Mouse (Mus musculus): ENCODE data around the gene Cep295nl. TPM values are rescaled to one million over a fixed set of nuclear protein-coding genes. Genes with fewer than 3 reads are reported as not detected.

The Cep295nl gene
- total and polyA plus RNA-seq, 2 experiments from 2014 or later: 0.20 to 0.31 TPM

DNA sequence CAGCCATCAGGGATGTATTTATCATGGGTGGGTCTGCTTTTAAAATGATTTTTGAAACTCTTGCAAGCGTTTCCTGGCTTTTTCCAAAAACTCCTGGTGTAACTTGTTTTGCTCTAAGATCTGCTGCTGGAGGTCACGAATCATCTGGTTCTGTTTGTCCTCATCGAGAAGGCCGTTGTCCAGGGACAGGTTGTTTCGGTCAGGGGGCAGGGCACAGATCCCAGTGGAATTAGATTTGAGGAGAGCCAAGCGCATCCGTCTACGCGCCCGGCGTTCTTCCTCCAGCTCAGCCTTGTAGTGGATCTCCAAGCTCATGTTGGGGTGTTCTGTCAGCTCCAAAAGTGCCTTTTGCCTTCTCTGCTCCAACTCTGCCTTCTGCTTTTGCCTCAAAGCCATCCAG, 9.9 kb downstream of the Cep295nl start:
- Histone ChIP-seq H3K27ac (no peak overlapping the region), H3K9ac (replicated peaks; ENCODE audit: low read length) (no peak overlapping the region), H3K9me3 (ENCODE audit: low read length) (no peaks in the 10 kb centered on the region), H3K27me3 (ENCODE audit: insufficient read depth, low read length) (no peaks in the 10 kb centered on the region), H3K4me3 (ENCODE audit: low read length) (no peak overlapping the region), H3K4me2 (ENCODE audit: low read depth, low read length) (no peak overlapping the region), H3K36me3 (ENCODE audit: insufficient read depth, low read length) (no peaks in the 10 kb centered on the region), H3K4me1 (ENCODE audit: insufficient read depth, low read length) (peaks cover 14% of the 10 kb centered on the region)
- DNase-seq (ENCODE audit: low spot score) (no peak), ATAC-seq (no peak)
- WGBS: 89% methylated on average over 11 of the region's 11 CpGs
- TF ChIP-seq CTCF (IDR thresholded peaks at IDR 0.05; ENCODE audit: low read depth): no peak

DNA sequence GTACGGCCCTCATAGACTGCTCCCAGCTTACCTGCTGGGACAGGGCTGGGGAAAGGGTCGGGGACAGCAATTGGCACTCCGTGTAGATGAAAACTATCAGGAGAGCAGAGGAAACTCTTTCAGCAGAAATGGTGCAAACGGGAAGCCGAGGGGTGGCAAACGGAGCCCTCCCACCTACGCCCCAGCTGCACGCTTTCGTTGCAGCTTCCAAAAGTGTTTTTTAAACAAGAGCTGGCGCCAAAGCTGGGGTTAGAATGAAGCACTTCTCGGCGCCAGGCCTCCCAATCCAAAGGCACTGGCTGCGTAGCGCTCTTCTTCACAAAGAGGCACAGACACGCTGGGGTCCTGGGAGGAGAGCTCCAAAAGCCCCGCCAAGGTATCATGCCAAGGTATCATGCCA, 11.5 kb downstream of the Cep295nl start:
- 89% methylated on average over 16 of the region's 16 CpGs for WGBS
- Histone ChIP-seq H3K9me3 (ENCODE audit: low read length) (no peaks in the 10 kb centered on the region), H3K4me3 (ENCODE audit: low read length) (no peak overlapping the region), H3K27me3 (ENCODE audit: insufficient read depth, low read length) (no peaks in the 10 kb centered on the region), H3K36me3 (ENCODE audit: insufficient read depth, low read length) (no peaks in the 10 kb centered on the region), H3K27ac (no peak overlapping the region), H3K4me2 (ENCODE audit: low read depth, low read length) (no peak overlapping the region), H3K4me1 (ENCODE audit: insufficient read depth, low read length) (peaks cover 27% of the 10 kb centered on the region), H3K9ac (replicated peaks; ENCODE audit: low read length) (no peak overlapping the region)
- no peak for TF ChIP-seq CTCF (IDR thresholded peaks at IDR 0.05; ENCODE audit: low read depth)
- DNase-seq (ENCODE audit: low spot score) (no peak), ATAC-seq (no peak)

GRCm38 (mm10) chr11:118330361-118330760, 11.9 kb downstream of the Cep295nl start:
- no peaks in the 10 kb centered on the region for H3K36me3 ChIP-seq (ENCODE audit: insufficient read depth, low read length)
- 88% methylated on average over 14 of the region's 14 CpGs for WGBS
- ATAC-seq (no peak), DNase-seq (ENCODE audit: low spot score) (no peak)
- H3K27me3 ChIP-seq (ENCODE audit: insufficient read depth, low read length): no peaks in the 10 kb centered on the region
- no peak overlapping the region for H3K4me2 ChIP-seq (ENCODE audit: low read depth, low read length)
- no peaks in the 10 kb centered on the region for H3K9me3 ChIP-seq (ENCODE audit: low read length)
- no peak overlapping the region for H3K27ac ChIP-seq
- H3K4me3 ChIP-seq (ENCODE audit: low read length): no peak overlapping the region
- H3K9ac ChIP-seq (replicated peaks; ENCODE audit: low read length): no peak overlapping the region
- peaks cover 27% of the 10 kb centered on the region for H3K4me1 ChIP-seq (ENCODE audit: insufficient read depth, low read length)
- TF ChIP-seq CTCF (IDR thresholded peaks at IDR 0.05; ENCODE audit: low read depth): no peak

DNA sequence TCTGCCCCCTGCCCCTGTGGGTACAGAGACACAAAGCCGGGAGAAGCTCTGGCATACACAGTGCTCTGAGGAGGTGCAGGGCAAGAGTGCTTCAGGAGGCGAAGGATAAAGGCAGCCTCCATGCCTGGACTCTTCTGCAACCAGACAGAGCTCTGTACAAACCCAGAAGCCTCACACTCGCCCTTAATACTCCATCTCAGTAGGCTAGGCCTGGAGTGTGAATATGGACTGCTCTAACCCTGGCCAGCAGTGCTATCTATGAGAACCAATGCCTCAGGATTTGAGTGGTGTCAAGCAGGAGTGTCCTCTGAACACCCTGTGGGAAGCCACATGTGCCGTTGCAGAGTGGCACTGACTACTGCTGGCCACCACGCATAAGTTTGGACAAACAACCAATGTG, 13.4 kb downstream of the Cep295nl start:
- Histone ChIP-seq H3K4me3 (ENCODE audit: low read length) (no peak overlapping the region), H3K4me2 (ENCODE audit: low read depth, low read length) (no peak overlapping the region), H3K27me3 (ENCODE audit: insufficient read depth, low read length) (no peaks in the 10 kb centered on the region), H3K4me1 (ENCODE audit: insufficient read depth, low read length) (peaks cover 27% of the 10 kb centered on the region), H3K9ac (replicated peaks; ENCODE audit: low read length) (no peak overlapping the region), H3K27ac (peak overlapping the region; percentile 86; the same call in 1 of the 2 replicates), H3K36me3 (ENCODE audit: insufficient read depth, low read length) (no peaks in the 10 kb centered on the region), H3K9me3 (ENCODE audit: low read length) (no peaks in the 10 kb centered on the region)
- no peak for ATAC-seq
- TF ChIP-seq CTCF (IDR thresholded peaks at IDR 0.05; ENCODE audit: low read depth): no peak
- DNase-seq (ENCODE audit: low spot score): no peak
- 84% methylated on average over 5 of the region's 5 CpGs for WGBS

DNA sequence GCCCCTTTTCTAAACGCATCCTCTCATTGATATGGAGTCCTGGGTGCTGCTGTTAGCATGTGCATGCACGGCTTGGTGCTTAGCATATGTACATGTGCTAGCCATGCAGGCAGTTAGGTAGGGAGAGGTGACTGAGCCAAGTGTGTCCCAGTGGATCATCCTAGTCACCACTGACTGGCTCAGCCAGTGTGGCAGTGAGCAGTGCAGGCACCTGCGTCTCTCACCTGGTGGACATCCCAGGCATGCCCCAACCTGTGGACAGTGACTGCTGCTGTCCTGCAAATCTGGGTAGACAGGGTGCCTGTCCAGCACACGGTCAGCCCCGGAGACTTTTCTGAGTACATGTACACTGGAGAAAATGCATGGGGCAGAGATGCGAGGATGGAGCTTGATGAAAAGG, 13.8 kb downstream of the Cep295nl start:
- Histone ChIP-seq H3K4me3 (ENCODE audit: low read length) (no peak overlapping the region), H3K27me3 (ENCODE audit: insufficient read depth, low read length) (no peaks in the 10 kb centered on the region), H3K9ac (replicated peaks; ENCODE audit: low read length) (no peak overlapping the region), H3K36me3 (ENCODE audit: insufficient read depth, low read length) (no peaks in the 10 kb centered on the region), H3K4me2 (ENCODE audit: low read depth, low read length) (no peak overlapping the region), H3K27ac (peak overlapping the region; percentile 86), H3K9me3 (ENCODE audit: low read length) (no peaks in the 10 kb centered on the region), H3K4me1 (ENCODE audit: insufficient read depth, low read length) (peaks cover 27% of the 10 kb centered on the region)
- DNase-seq (ENCODE audit: low spot score) (no peak), ATAC-seq (no peak)
- no peak for TF ChIP-seq CTCF (IDR thresholded peaks at IDR 0.05; ENCODE audit: low read depth)
- 93% methylated on average over 6 of the region's 6 CpGs for WGBS

- no peak for TF ChIP-seq CTCF (IDR thresholded peaks at IDR 0.05; ENCODE audit: low read depth)
- H3K4me2 ChIP-seq (ENCODE audit: low read depth, low read length): peak overlapping the region; percentile 36
- 22% methylated on average over 24 of the region's 24 CpGs for WGBS
- no peaks in the 10 kb centered on the region for H3K36me3 ChIP-seq (ENCODE audit: insufficient read depth, low read length)
- no peak overlapping the region for H3K4me3 ChIP-seq (ENCODE audit: low read length)
- H3K27me3 ChIP-seq (ENCODE audit: insufficient read depth, low read length): no peaks in the 10 kb centered on the region
- peak overlapping the region; percentile 33 for H3K9ac ChIP-seq (replicated peaks; ENCODE audit: low read length)
- H3K27ac ChIP-seq: peak overlapping the region; percentile 86
- H3K9me3 ChIP-seq (ENCODE audit: low read length): no peaks in the 10 kb centered on the region
- peaks cover 30% of the 10 kb centered on the region for H3K4me1 ChIP-seq (ENCODE audit: insufficient read depth, low read length)
- DNase-seq (ENCODE audit: low spot score) (peak; percentile 94), ATAC-seq (peak; percentile 92)
Measured at GRCm38 (mm10) chr11:118326991-118327971, 15.0 kb downstream of the Cep295nl start.

- TF ChIP-seq CTCF (IDR thresholded peaks at IDR 0.05; ENCODE audit: low read depth): no peak
- H3K36me3 ChIP-seq (ENCODE audit: insufficient read depth, low read length): no peaks in the 10 kb centered on the region
- H3K4me1 ChIP-seq (ENCODE audit: insufficient read depth, low read length): peaks cover 30% of the 10 kb centered on the region
- 87% methylated on average over 4 of the region's 4 CpGs for WGBS
- no peaks in the 10 kb centered on the region for H3K9me3 ChIP-seq (ENCODE audit: low read length)
- H3K4me3 ChIP-seq (ENCODE audit: low read length): no peak overlapping the region
- H3K4me2 ChIP-seq (ENCODE audit: low read depth, low read length): no peak overlapping the region
- H3K27me3 ChIP-seq (ENCODE audit: insufficient read depth, low read length): no peaks in the 10 kb centered on the region
- H3K27ac ChIP-seq: peak overlapping the region; percentile 86
- no peak overlapping the region for H3K9ac ChIP-seq (replicated peaks; ENCODE audit: low read length)
- DNase-seq (ENCODE audit: low spot score): no peak
- no peak for ATAC-seq
Measured at GRCm38 (mm10) chr11:118326491-118326890, 15.8 kb downstream of the Cep295nl start.

Measured in hindbrain, postnatal 0 days (tissue).